Mouse (Mus musculus): ENCODE data around the gene H2-Eb2.

H2-Eb2 gene

GRCm38 (mm10) chr17:34354940-34355339, 29.5 kb downstream of the H2-Eb2 start:
- DNase-seq (ENCODE audit: low spot score in 2 of 2), result no peak

- no peak for DNase-seq (ENCODE audit: low spot score in 2 of 2)
Measured at GRCm38 (mm10) chr17:34362954-34363546, 37.6 kb downstream of the H2-Eb2 start.

- DNase-seq (ENCODE audit: low spot score in 2 of 2), result no peak
Measured at GRCm38 (mm10) chr17:34363676-34364310, 38.3 kb downstream of the H2-Eb2 start.

GRCm38 (mm10) chr17:34365031-34365430, 39.6 kb downstream of the H2-Eb2 start:
- no peak for DNase-seq (ENCODE audit: low spot score in 2 of 2)

- no peak for DNase-seq (ENCODE audit: low spot score in 2 of 2)
Measured at GRCm38 (mm10) chr17:34370563-34370962, 45.1 kb downstream of the H2-Eb2 start.

- DNase-seq (ENCODE audit: low spot score in 2 of 2), result no peak
Measured at GRCm38 (mm10) chr17:34373055-34373709, 47.7 kb downstream of the H2-Eb2 start.

GRCm38 (mm10) chr17:34376847-34377246, 51.4 kb downstream of the H2-Eb2 start, which contains the start of gene Btnl1:
TSS of gene Btnl1 (plus strand) at chr17:34377132.
- no peak for DNase-seq (ENCODE audit: low spot score in 2 of 2)

- DNase-seq (ENCODE audit: low spot score in 2 of 2), result no peak
Measured at GRCm38 (mm10) chr17:34377450-34378209, 52.2 kb downstream of the H2-Eb2 start.

GRCm38 (mm10) chr17:34378716-34379115, 53.3 kb downstream of the H2-Eb2 start:
- no peak for DNase-seq (ENCODE audit: low spot score in 2 of 2)

GRCm38 (mm10) chr17:34379451-34379850, 54.0 kb downstream of the H2-Eb2 start:
- no peak for DNase-seq (ENCODE audit: low spot score in 2 of 2)

- no peak for DNase-seq (ENCODE audit: low spot score in 2 of 2)
Measured at GRCm38 (mm10) chr17:34381876-34382275, 56.4 kb downstream of the H2-Eb2 start.

GRCm38 (mm10) chr17:34383212-34383611, 57.7 kb downstream of the H2-Eb2 start:
- no peak for DNase-seq (ENCODE audit: low spot score in 2 of 2)

GRCm38 (mm10) chr17:34384699-34385098, 59.2 kb downstream of the H2-Eb2 start:
- no peak for DNase-seq (ENCODE audit: low spot score in 2 of 2)

- DNase-seq (ENCODE audit: low spot score in 2 of 2), result no peak
Measured at GRCm38 (mm10) chr17:34386656-34387055, 61.2 kb downstream of the H2-Eb2 start.

GRCm38 (mm10) chr17:34388513-34388912, 63.0 kb downstream of the H2-Eb2 start:
- DNase-seq (ENCODE audit: low spot score in 2 of 2), result no peak

All from urinary bladder, adult 18-20 months (tissue).